Mouse (Mus musculus) CH12.LX (cell line): ENCODE measurements around the gene Pfkl. TPM values are rescaled to one million over a fixed set of nuclear protein-coding genes. Genes with fewer than 3 reads are reported as not detected.
"Not testable (repeated sequence)": the region's sequence is repeated elsewhere in the genome, so short reads cannot be mapped to it uniquely, and the experiment has no call there.

Experiments used
- DNase-seq: peaks from one replicate; pipeline ENCODE4 v3.0.0-alpha.2; 2013; ENCODE audit errors: extremely low read depth
- H3K27ac ChIP-seq: 2 replicates; pipeline ENCODE4 v1.5.1; 2012; ENCODE audit warnings: low read depth, mild to moderate bottlenecking, control low read depth, moderate library complexity; ENCODE audit not compliant: insufficient read depth
- H3K27me3 ChIP-seq: replicated peaks from 2 replicates; pipeline ENCODE3; 2012; ENCODE audit warnings: inconsistent platforms
- H3K36me3 ChIP-seq, 2 experiments: replicated peaks in 1 of 2; 2 replicates each; pipeline versions ENCODE3 to v1.6.1; 2012; ENCODE audit warnings: inconsistent platforms in 1 of 2, low read length in 1 of 2, mild to moderate bottlenecking in 1 of 2, mixed read lengths in 1 of 2, moderate library complexity in 1 of 2; ENCODE audit not compliant: control insufficient read depth in 1 of 2, insufficient read depth in 1 of 2
- H3K4me1 ChIP-seq, 2 experiments: 2 replicates each; pipeline ENCODE4 v1.6.1; 2012; ENCODE audit warnings: inconsistent platforms in 1 of 2, moderate library complexity in 1 of 2; ENCODE audit not compliant: insufficient read depth in 2 of 2, control insufficient read depth in 1 of 2
- H3K4me2 ChIP-seq: 2 replicates; pipeline ENCODE4 v1.6.1; 2012; ENCODE audit warnings: low read depth, mild to moderate bottlenecking, control low read depth; ENCODE audit not compliant: poor library complexity, insufficient read depth, severe bottlenecking
- H3K4me3 ChIP-seq, 3 experiments: fragments of 150-350 bp in 1 of 3; sonication (generic) in 1 of 3; replicated peaks in 1 of 3; 2 replicates each; pipeline versions ENCODE3 to v1.5.1; 2011 to 2012; ENCODE audit warnings: low read depth in 2 of 3, low read length in 2 of 3, mild to moderate bottlenecking in 2 of 3, moderate library complexity in 2 of 3, control low read depth in 1 of 3, improper control_type of control experiment in 1 of 3, inconsistent platforms in 1 of 3, mixed read lengths in 1 of 3; ENCODE audit not compliant: poor library complexity in 1 of 3
- H3K79me2 ChIP-seq: replicated peaks from 2 replicates; pipeline ENCODE4 v1.6.1; 2012; ENCODE audit warnings: mild to moderate bottlenecking, moderate library complexity; ENCODE audit not compliant: control insufficient read depth, poor library complexity, insufficient read depth, severe bottlenecking; ENCODE audit errors: extremely low read depth
- H3K9ac ChIP-seq: 2 replicates; pipeline ENCODE4 v1.6.1; 2012; ENCODE audit warnings: low read depth, mild to moderate bottlenecking, control low read depth, moderate library complexity; ENCODE audit not compliant: insufficient read depth
- H3K9me3 ChIP-seq: replicated peaks from 2 replicates; pipeline ENCODE3; 2012; ENCODE audit warnings: low read length, inconsistent platforms, mixed read lengths
- CTCF ChIP-seq, 2 experiments: IDR thresholded peaks in 1 of 2; conservative IDR thresholded peaks in 1 of 2; 2 replicates each; pipeline ENCODE4 v1.5.1; 2011 to 2012; ENCODE audit warnings: low read depth in 2 of 2, low read length in 2 of 2, improper control_type of control experiment in 1 of 2, inconsistent platforms in 1 of 2, mild to moderate bottlenecking in 1 of 2, moderate library complexity in 1 of 2
- ELF1 ChIP-seq: IDR thresholded peaks from 2 replicates; pipeline ENCODE4 v1.6.1; 2014; ENCODE audit warnings: low read depth, mild to moderate bottlenecking, inconsistent platforms, low read length, improper control_type of control experiment
- EP300 ChIP-seq: IDR thresholded peaks from 2 replicates; pipeline ENCODE4 v1.6.1; 2011; ENCODE audit warnings: low read length, improper control_type of control experiment
- GABPA ChIP-seq: IDR thresholded peaks from 2 replicates; pipeline ENCODE4 v1.6.1; 2012; ENCODE audit warnings: low read depth, low read length, improper control_type of control experiment, inconsistent platforms; ENCODE audit not compliant: insufficient replicate concordance
- IRF4 ChIP-seq: IDR thresholded peaks from 2 replicates; pipeline ENCODE4 v1.6.1; 2014; ENCODE audit warnings: low read depth, mild to moderate bottlenecking, inconsistent platforms, low read length, improper control_type of control experiment
- JUND ChIP-seq: conservative IDR thresholded peaks from 2 replicates; pipeline ENCODE4 v1.6.1; 2011; ENCODE audit warnings: low read depth, low read length, improper control_type of control experiment
- KAT2A ChIP-seq: IDR thresholded peaks from 2 replicates; pipeline ENCODE4 v1.6.1; 2012; ENCODE audit warnings: low read length, improper control_type of control experiment, inconsistent platforms; ENCODE audit not compliant: insufficient replicate concordance
- MAX ChIP-seq: IDR thresholded peaks from 2 replicates; pipeline ENCODE4 v1.6.1; 2011; ENCODE audit warnings: low read length, improper control_type of control experiment
- MAZ ChIP-seq: IDR thresholded peaks from 2 replicates; pipeline ENCODE4 v1.6.1; 2012; ENCODE audit warnings: low read depth, mild to moderate bottlenecking, inconsistent platforms, low read length, improper control_type of control experiment, moderate library complexity
- NRF1 ChIP-seq: IDR thresholded peaks from 2 replicates; pipeline ENCODE4 v1.6.1; 2014; ENCODE audit warnings: low read depth, mild to moderate bottlenecking, inconsistent platforms, low read length, improper control_type of control experiment, moderate library complexity
- PAX5 ChIP-seq: IDR thresholded peaks from 2 replicates; pipeline ENCODE4 v1.6.1; 2012; ENCODE audit warnings: low read length, inconsistent platforms, mixed read lengths
- POLR2A ChIP-seq: IDR thresholded peaks from 2 replicates; pipeline ENCODE4 v1.6.1; 2011; ENCODE audit warnings: low read depth, mild to moderate bottlenecking, improper control_type of control experiment, low read length
- POLR2AphosphoS2 ChIP-seq: IDR thresholded peaks from 2 replicates; pipeline ENCODE4 v1.6.1; 2011; ENCODE audit warnings: low read depth, low read length, improper control_type of control experiment
- RAD21 ChIP-seq: IDR thresholded peaks from 2 replicates; pipeline ENCODE4 v1.6.1; 2011; ENCODE audit warnings: low read depth, mild to moderate bottlenecking, low read length, improper control_type of control experiment, moderate library complexity
- SMC3 ChIP-seq: IDR thresholded peaks from 2 replicates; pipeline ENCODE4 v1.6.1; 2011; ENCODE audit warnings: low read depth, low read length, improper control_type of control experiment
- TCF12 ChIP-seq: IDR thresholded peaks from 2 replicates; pipeline ENCODE4 v1.6.1; 2014; ENCODE audit warnings: low read depth, mild to moderate bottlenecking, inconsistent platforms, low read length, improper control_type of control experiment
- USF1 ChIP-seq: IDR thresholded peaks from 2 replicates; pipeline ENCODE4 v1.6.1; 2014; ENCODE audit warnings: low read depth, mild to moderate bottlenecking, inconsistent platforms, low read length, improper control_type of control experiment
- ZC3H11A ChIP-seq: IDR thresholded peaks from 2 replicates; pipeline ENCODE4 v1.6.1; 2012; ENCODE audit warnings: low read depth, mild to moderate bottlenecking, inconsistent platforms, low read length, improper control_type of control experiment
- ZNF384 ChIP-seq: IDR thresholded peaks from 2 replicates; pipeline ENCODE4 v1.6.1; 2012; ENCODE audit warnings: low read depth, low read length, improper control_type of control experiment, inconsistent platforms
- dilution Hi-C: fragments of 300-500 bp; cut with MboI; formaldehyde crosslinking; loops from 2 replicates; pipeline ENCODE4 v1.14.3; 2020; ENCODE audit warnings: low sequenced_read_pairs; ENCODE audit not compliant: extremely low pct_unique_long_range_greater_than_20kb, extremely low pct_ligation_motif_present
- in situ Hi-C: fragments of 300-500 bp; cut with MboI; formaldehyde crosslinking; loops from 3 replicates; pipeline ENCODE4 v1.14.3; 2019; ENCODE audit warnings: low sequenced_read_pairs, low pct_ligation_motif_present, low pct_unique_long_range_greater_than_20kb, mixed read lengths
- polyA plus RNA-seq: library from polyadenylated mRNA; unstranded; fragments of >175 nt; gene quantifications from 2 replicates; pipeline ENCODE4 v1.2.1, GENCODE M21; 2012; ENCODE audit warnings: low read depth; ENCODE audit not compliant: insufficient read length
- total RNA-seq, 2 experiments: library from RNA; depleted of rRNA; stranded (reverse); fragments of 300-350 nt in 1 of 2; fragments of >200 nt in 1 of 2; gene quantifications; 2 replicates each; pipeline ENCODE4 v1.2.3; 2012 to 2014

Pfkl gene
- total and polyA plus RNA-seq, 3 experiments = 95.9 to 210 (median 159) TPM

DNA sequence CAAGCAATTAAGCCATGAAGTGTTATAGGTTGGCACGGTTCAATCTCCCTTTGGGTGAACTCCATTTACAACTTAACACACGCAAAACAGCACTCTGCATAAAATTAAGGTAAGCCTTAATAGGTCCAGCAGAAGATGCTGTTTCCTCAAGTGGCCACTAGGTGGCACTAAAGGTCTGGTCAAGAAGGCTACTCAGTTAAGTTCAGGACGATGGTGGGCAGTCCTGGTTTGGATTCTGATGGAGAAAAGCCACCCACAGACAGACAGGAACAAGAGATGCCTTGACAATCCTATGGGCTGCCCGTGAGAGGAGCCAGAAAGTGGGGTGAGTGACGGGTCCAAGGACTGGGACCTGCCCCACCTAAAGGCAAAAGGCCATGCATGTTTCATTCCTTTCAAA is 18.2 kb upstream of the Pfkl start:
- peaks cover 0 to 4% of the 10 kb centered on the region in 2 experiments; a peak in 2 of 4 replicates for H3K4me1 ChIP-seq
- no peak overlapping the region for H3K27ac ChIP-seq
- DNase-seq = peak; percentile 79
- no peak overlapping the region for H3K9ac ChIP-seq
- H3K4me2 ChIP-seq = no peak overlapping the region
- TF ChIP-seq MAZ = no peak
- TF ChIP-seq NRF1 = no peak
- no peak for TF ChIP-seq ELF1
- TF ChIP-seq JUND = no peak
- peak; percentile 92 to 98 for TF ChIP-seq CTCF (conservative IDR thresholded peaks at IDR 0.05 in 1 of 2, IDR thresholded peaks at IDR 0.05 in 1 of 2; ENCODE audit: low read depth in 2 of 2, low read length in 2 of 2)
- no peak for TF ChIP-seq MAX
- no peak for TF ChIP-seq IRF4
- TF ChIP-seq EP300 = no peak
- no peak for TF ChIP-seq USF1
- no peak for TF ChIP-seq GABPA
- no peak for TF ChIP-seq PAX5
- peak; percentile 83 for TF ChIP-seq ZC3H11A
- no peak for TF ChIP-seq TCF12
- TF ChIP-seq RAD21 = no peak; the same call in none of the 2 replicates
- TF ChIP-seq SMC3 = peak; percentile 98
- no peak for TF ChIP-seq ZNF384
- TF ChIP-seq KAT2A = no peak
- no peak for TF ChIP-seq POLR2A
- TF ChIP-seq POLR2AphosphoS2 = no peak
- no peak overlapping the region for H3K4me3 ChIP-seq
- H3K36me3 ChIP-seq = no peaks in the 10 kb centered on the region
- peaks cover 6% of the 10 kb centered on the region for H3K27me3 ChIP-seq
- dilution Hi-C loops = no loop called here
- in situ Hi-C loops = loop anchor here (25.0 kb wide), 1 partner anchor 359 kb away; no protein-coding TSS in a partner anchor
- no peaks in the 10 kb centered on the region for H3K79me2 ChIP-seq
- H3K9me3 ChIP-seq = no peaks in the 10 kb centered on the region

DNA sequence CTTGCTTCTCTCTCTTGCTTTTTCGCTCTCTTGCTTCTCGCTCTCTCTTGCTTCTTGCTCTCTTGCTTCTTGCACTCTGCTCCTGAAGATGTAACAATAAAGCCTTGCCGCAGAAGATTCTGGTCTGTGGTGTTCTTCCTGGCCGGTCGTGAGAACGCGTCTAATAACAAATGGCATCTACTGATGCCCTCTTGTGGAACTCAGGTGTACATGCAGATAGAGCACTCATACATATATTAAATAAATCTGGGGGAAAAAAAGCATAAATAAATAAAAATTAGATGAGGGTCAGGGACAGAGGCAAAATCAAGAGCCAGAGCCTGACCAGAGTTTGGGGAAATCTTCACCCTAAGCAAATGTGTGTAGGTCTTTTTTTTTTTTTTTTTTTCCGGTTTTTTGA is 15.6 kb upstream of the Pfkl start:
- H3K4me1 ChIP-seq, H3K4me3 ChIP-seq, H3K36me3 ChIP-seq, H3K4me2 ChIP-seq, H3K27me3 ChIP-seq, H3K79me2 ChIP-seq, H3K9ac ChIP-seq, dilution Hi-C loops, DNase-seq, H3K27ac ChIP-seq, H3K9me3 ChIP-seq: not testable (repeated sequence)
- in situ Hi-C loops = loop anchor here (25.0 kb wide), 1 partner anchor 362 kb away; no protein-coding TSS in a partner anchor
- TF ChIP-seq RAD21 = peak; percentile 28
- peak in 1 of 2 experiments; percentile 56; a peak in 2 of 4 replicates for TF ChIP-seq CTCF (conservative IDR thresholded peaks at IDR 0.05 in 1 of 2, IDR thresholded peaks at IDR 0.05 in 1 of 2; ENCODE audit: low read depth in 2 of 2, low read length in 2 of 2)
- TF ChIP-seq SMC3 = peak; percentile 49

DNA sequence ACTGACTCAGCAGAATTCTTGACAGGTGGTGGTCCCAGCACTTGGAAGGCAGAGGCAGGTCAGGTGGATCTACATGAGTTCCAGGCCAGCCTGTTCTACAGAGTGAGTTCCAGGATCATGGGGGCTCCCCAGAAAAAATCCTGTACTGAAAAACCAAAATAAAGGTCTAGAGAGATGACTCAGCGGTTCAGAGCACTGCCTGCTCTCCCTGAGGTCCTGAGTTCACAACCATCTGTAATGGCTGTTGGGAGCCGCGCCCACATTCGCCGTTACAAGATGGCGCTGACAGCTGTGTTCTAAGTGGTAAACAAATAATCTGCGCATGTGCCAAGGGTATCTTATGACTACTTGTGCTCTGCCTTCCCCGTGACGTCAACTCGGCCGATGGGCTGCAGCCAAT is 10.1 kb upstream of the Pfkl start:
- H3K4me3 ChIP-seq, H3K9me3 ChIP-seq, in situ Hi-C loops, H3K4me2 ChIP-seq, H3K9ac ChIP-seq, H3K4me1 ChIP-seq, H3K79me2 ChIP-seq, DNase-seq, H3K27ac ChIP-seq, dilution Hi-C loops, H3K36me3 ChIP-seq: not testable (repeated sequence)
- peaks cover 12% of the 10 kb centered on the region for H3K27me3 ChIP-seq
